Mouse (Mus musculus) monocyte, adult 59 days (primary cell): Measurements from ENCODE around the gene Fndc9. TPM values are rescaled to one million over a fixed set of nuclear protein-coding genes. Genes with fewer than 3 reads are reported as not detected.

Experiments used
- total RNA-seq, 2 experiments: library from RNA; stranded (reverse); gene quantifications; one replicate each; pipeline ENCODE4 v1.2.4; 2023

The Fndc9 gene
- not detected for total RNA-seq

GRCm38 (mm10) chr11:46235334-46235733 is at the start of gene Fndc9:
TSS of gene Fndc9 (plus strand) at chr11:46235531.

Other genes starting within 250 kb of the Fndc9 start
- gene Gm12166, start 183.2 kb upstream of the Fndc9 start, total RNA-seq: 1 to 10 TPM; 2.1 to 4.0 TPM
- 10 to 100 TPM; 25.1 to 25.6 TPM for gene Adam19, start 179.5 kb upstream of the Fndc9 start, total RNA-seq
- not detected for gene Nipal4, start 69.0 kb upstream of the Fndc9 start, total RNA-seq
- gene Cyfip2, start 77.3 kb downstream of the Fndc9 start, total RNA-seq: 100 to 1,000 TPM; 108 to 116 TPM
- 1 to 10 TPM; 1.9 to 3.6 TPM for gene Itk, start 154.0 kb downstream of the Fndc9 start, total RNA-seq
- not detected for gene Fam71b, start 161.0 kb downstream of the Fndc9 start, total RNA-seq
- 10 to 100 TPM; 59.0 to 69.3 TPM for gene Med7, start 201.4 kb downstream of the Fndc9 start, total RNA-seq
- gene Havcr2, start 219.4 kb downstream of the Fndc9 start, total RNA-seq: 10 to 100 TPM; 43.2 to 47.0 TPM